Mouse (Mus musculus) kidney, embryonic 14.5 days (tissue): ENCODE measurements at regions not wholly inside any gene's neighbourhood (a gene's known extent, or its start where the extent isn't known, plus 50 kb on each side); places are given as distances from the start of the nearest gene placed in this dataset.

Experiments
- ATAC-seq: fragments of 200-750 bp; cut with Nextera tagmentation; 2 replicates; pipeline ENCODE4 v1.8.0; 2017; ENCODE audit warnings: moderate number of reproducible peaks, mild to moderate bottlenecking, moderate TSS enrichment, moderate library complexity; ENCODE audit not compliant: low FRiP score, low TSS enrichment
- H3K27ac ChIP-seq: fragments of 300-500 bp; sonication (generic); 2 replicates; pipeline ENCODE4 v1.5.1; 2014; ENCODE audit warnings: low read depth, mild to moderate bottlenecking, low read length, moderate library complexity, mixed read lengths
- H3K27me3 ChIP-seq: fragments of 300-500 bp; sonication (generic); 2 replicates; pipeline ENCODE4 v1.6.1; 2014; ENCODE audit warnings: mild to moderate bottlenecking, low read length; ENCODE audit not compliant: control insufficient read depth, insufficient read depth
- H3K36me3 ChIP-seq: fragments of 300-500 bp; sonication (generic); 2 replicates; pipeline ENCODE4 v1.6.1; 2014; ENCODE audit warnings: low read length, mixed read lengths; ENCODE audit not compliant: control insufficient read depth, insufficient read depth
- H3K4me1 ChIP-seq: fragments of 300-500 bp; sonication (generic); 2 replicates; pipeline ENCODE4 v1.6.1; 2014; ENCODE audit warnings: low read length, mixed read lengths; ENCODE audit not compliant: control insufficient read depth, insufficient read depth
- H3K4me2 ChIP-seq: fragments of 300-500 bp; sonication (generic); replicated peaks from 2 replicates; pipeline ENCODE4 v1.6.1; 2014; ENCODE audit warnings: low read depth, mild to moderate bottlenecking, low read length
- H3K4me3 ChIP-seq: fragments of 300-500 bp; sonication (generic); 2 replicates; pipeline ENCODE4 v1.5.1; 2014; ENCODE audit warnings: mild to moderate bottlenecking, low read length
- H3K9ac ChIP-seq: fragments of 300-500 bp; sonication (generic); 2 replicates; pipeline ENCODE4 v1.6.1; 2014; ENCODE audit warnings: low read depth, mild to moderate bottlenecking, low read length, moderate library complexity
- H3K9me3 ChIP-seq: fragments of 300-500 bp; sonication (generic); 2 replicates; pipeline ENCODE4 v1.6.1; 2016; ENCODE audit warnings: low read length; ENCODE audit not compliant: control insufficient read depth
- WGBS: fragments of 180-500 bp; shearing (Covaris S2); extraction: QIAGEN DNeasy Blood & Tissue Kit; methylation state at CpG from one replicate; pipeline ENCODE4 v1.1.7; 2014; 5-methylcytosine and 5-hydroxymethylcytosine counted together

GRCm38 (mm10) chr16:25042669-25043440 is 243.8 kb upstream of the Tprg start:
- no peaks in the 10 kb centered on the region for H3K9me3 ChIP-seq
- H3K27me3 ChIP-seq = no peaks in the 10 kb centered on the region
- peak overlapping the region; percentile 78; the same call in 1 of the 2 replicates for H3K27ac ChIP-seq
- H3K4me2 ChIP-seq = no peak overlapping the region
- ATAC-seq = no peak
- H3K4me1 ChIP-seq = peaks cover 16% of the 10 kb centered on the region
- H3K36me3 ChIP-seq = no peaks in the 10 kb centered on the region
- no peak overlapping the region for H3K4me3 ChIP-seq
- H3K9ac ChIP-seq = peak overlapping the region; percentile 28; the same call in 1 of the 2 replicates
- WGBS = 41% methylated on average over 8 of the region's 8 CpGs

- H3K9me3 ChIP-seq = no peaks in the 10 kb centered on the region
- H3K27ac ChIP-seq = no peak overlapping the region
- ATAC-seq = no peak
- no peak overlapping the region for H3K4me2 ChIP-seq
- H3K4me1 ChIP-seq = peaks cover 16% of the 10 kb centered on the region
- H3K4me3 ChIP-seq = no peak overlapping the region
- H3K27me3 ChIP-seq = no peaks in the 10 kb centered on the region
- no peak overlapping the region for H3K9ac ChIP-seq
- 56% methylated on average over 3 of the region's 3 CpGs for WGBS
- H3K36me3 ChIP-seq = no peaks in the 10 kb centered on the region
Observed at GRCm38 (mm10) chr16:25044637-25045036, 242.0 kb upstream of the Tprg start.

GRCm38 (mm10) chr16:25047726-25048125 is 238.9 kb upstream of the Tprg start:
- ATAC-seq = no peak
- Histone ChIP-seq H3K9me3 (no peaks in the 10 kb centered on the region), H3K9ac (no peak overlapping the region), H3K4me2 (no peak overlapping the region), H3K4me1 (peaks cover 5% of the 10 kb centered on the region; the same call in 1 of the 2 replicates), H3K4me3 (no peak overlapping the region), H3K27ac (no peak overlapping the region), H3K27me3 (no peaks in the 10 kb centered on the region; the same call in 1 of the 2 replicates), H3K36me3 (no peaks in the 10 kb centered on the region)
- 93% methylated on average over 2 of the region's 2 CpGs for WGBS

GRCm38 (mm10) chr16:25049928-25050510 is 236.6 kb upstream of the Tprg start:
- no peaks in the 10 kb centered on the region for H3K4me1 ChIP-seq
- H3K27ac ChIP-seq = no peak overlapping the region
- no peaks in the 10 kb centered on the region for H3K36me3 ChIP-seq
- WGBS = 44% methylated on average over 7 of the region's 7 CpGs
- no peaks in the 10 kb centered on the region for H3K9me3 ChIP-seq
- H3K4me3 ChIP-seq = no peak overlapping the region
- no peak overlapping the region for H3K9ac ChIP-seq
- ATAC-seq = no peak
- no peak overlapping the region for H3K4me2 ChIP-seq
- no peaks in the 10 kb centered on the region; the same call in 1 of the 2 replicates for H3K27me3 ChIP-seq

GRCm38 (mm10) chr16:25051044-25051443 is 235.6 kb upstream of the Tprg start:
- no peak for ATAC-seq
- H3K9me3 ChIP-seq = no peaks in the 10 kb centered on the region
- WGBS = 88% methylated on average over 5 of the region's 5 CpGs
- no peaks in the 10 kb centered on the region for H3K36me3 ChIP-seq
- no peak overlapping the region for H3K4me2 ChIP-seq
- H3K4me1 ChIP-seq = no peaks in the 10 kb centered on the region
- no peak overlapping the region for H3K4me3 ChIP-seq
- no peak overlapping the region for H3K9ac ChIP-seq
- H3K27ac ChIP-seq = no peak overlapping the region
- H3K27me3 ChIP-seq = no peaks in the 10 kb centered on the region; the same call in 1 of the 2 replicates

GRCm38 (mm10) chr16:25052428-25052827 is 234.2 kb upstream of the Tprg start:
- Histone ChIP-seq H3K27me3 (no peaks in the 10 kb centered on the region; the same call in 1 of the 2 replicates), H3K4me2 (no peak overlapping the region)

GRCm38 (mm10) chr16:25052917-25053343 is 233.7 kb upstream of the Tprg start:
- WGBS = 70% methylated on average over 5 of the region's 5 CpGs

More at GRCm38 (mm10) chr16:25052428-25052827, 234.2 kb upstream of the Tprg start:
- no peak overlapping the region for H3K4me3 ChIP-seq
- no peaks in the 10 kb centered on the region for H3K9me3 ChIP-seq
- H3K9ac ChIP-seq = no peak overlapping the region
- no peaks in the 10 kb centered on the region for H3K4me1 ChIP-seq
- WGBS = 87% methylated on average over 5 of the region's 5 CpGs
- no peak for ATAC-seq
- no peaks in the 10 kb centered on the region for H3K36me3 ChIP-seq
- H3K27ac ChIP-seq = no peak overlapping the region

GRCm38 (mm10) chr16:25054304-25054703 is 232.3 kb upstream of the Tprg start:
- 85% methylated on average over 2 of the region's 2 CpGs for WGBS
- H3K4me3 ChIP-seq = no peak overlapping the region
- no peak overlapping the region for H3K9ac ChIP-seq
- H3K9me3 ChIP-seq = no peaks in the 10 kb centered on the region
- H3K4me1 ChIP-seq = peaks cover 10% of the 10 kb centered on the region
- no peak overlapping the region for H3K4me2 ChIP-seq
- H3K27me3 ChIP-seq = no peaks in the 10 kb centered on the region; the same call in 1 of the 2 replicates
- no peak overlapping the region for H3K27ac ChIP-seq
- no peak for ATAC-seq
- H3K36me3 ChIP-seq = no peaks in the 10 kb centered on the region

More at GRCm38 (mm10) chr16:25052917-25053343, 233.7 kb upstream of the Tprg start:
- H3K9me3 ChIP-seq = no peaks in the 10 kb centered on the region
- no peak for ATAC-seq
- H3K4me3 ChIP-seq = no peak overlapping the region
- H3K4me1 ChIP-seq = peaks cover 3% of the 10 kb centered on the region; the same call in 1 of the 2 replicates
- no peak overlapping the region for H3K4me2 ChIP-seq
- H3K9ac ChIP-seq = no peak overlapping the region
- no peak overlapping the region for H3K27ac ChIP-seq
- H3K36me3 ChIP-seq = no peaks in the 10 kb centered on the region
- H3K27me3 ChIP-seq = no peaks in the 10 kb centered on the region; the same call in 1 of the 2 replicates

GRCm38 (mm10) chr16:25055376-25055775 is 231.2 kb upstream of the Tprg start:
- no peaks in the 10 kb centered on the region for H3K9me3 ChIP-seq
- ATAC-seq = no peak
- no peaks in the 10 kb centered on the region; the same call in 1 of the 2 replicates for H3K27me3 ChIP-seq
- no peaks in the 10 kb centered on the region for H3K36me3 ChIP-seq
- no peak overlapping the region for H3K9ac ChIP-seq
- no peak overlapping the region for H3K4me3 ChIP-seq
- no peak overlapping the region for H3K4me2 ChIP-seq
- 79% methylated on average over 9 of the region's 9 CpGs for WGBS
- peaks cover 15% of the 10 kb centered on the region for H3K4me1 ChIP-seq
- no peak overlapping the region for H3K27ac ChIP-seq
